In the genomic region with DNA sequence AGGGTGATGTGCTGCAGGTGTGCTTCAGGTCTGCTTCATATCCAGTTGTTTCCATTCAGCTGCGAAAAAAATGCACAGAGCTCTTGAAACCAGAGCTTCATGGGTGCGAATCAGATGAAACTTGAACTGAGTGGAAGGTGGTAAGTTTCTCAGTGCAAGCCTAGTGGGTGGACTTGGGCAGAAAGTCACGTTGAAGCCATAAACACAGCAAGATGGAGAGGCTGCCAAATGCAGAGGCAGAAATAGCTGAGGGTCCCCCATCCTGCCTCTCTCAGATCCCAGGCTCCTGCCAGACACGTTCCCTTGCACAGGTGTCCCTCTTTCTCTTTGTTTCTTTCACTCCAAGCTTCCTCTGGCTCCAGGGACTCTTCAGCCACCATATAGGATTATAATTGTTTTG, we compare ENCODE assay signal across 27 mouse cellular contexts. TPM values are rescaled to one million over a fixed set of nuclear protein-coding genes. Genes with fewer than 3 reads are reported as not detected.
"Had no signal": no experiment of that assay in that cellular context is flagged by ENCODE, and none has a peak within 500 bp of the region (broad histone marks: within the 10 kb centered on the region; RNA-seq: fewer than 3 reads in every experiment).

No protein-coding gene starts in this region.

- H3K9ac ChIP-seq: heart, embryonic 13.5 days; heart, embryonic 15.5 days; hindbrain, embryonic 12.5 days; hindbrain, embryonic 14.5 days; intestine, embryonic 15.5 days; kidney, embryonic 15.5 days; limb, embryonic 15.5 days; liver, embryonic 12.5 days had no signal

- ATAC-seq: forebrain, embryonic 16.5 days; hindbrain, embryonic 16.5 days; inflammation-experienced regulatory T-cells, adult 6 months; intestine, embryonic 15.5 days; intestine, postnatal 0 days; liver, embryonic 12.5 days had no signal

- H3K4me3 ChIP-seq: heart, adult 2 months; heart, embryonic 13.5 days; heart, embryonic 15.5 days; hindbrain, embryonic 10.5 days; hindbrain, embryonic 12.5 days; intestine, embryonic 15.5 days; kidney, embryonic 15.5 days; layer of hippocampus, adult 2 months; left cerebral cortex, adult 2 months; limb, embryonic 15.5 days; liver, embryonic 12.5 days had no signal

- H3K4me2 ChIP-seq: heart, embryonic 11.5 days; heart, embryonic 13.5 days; heart, embryonic 15.5 days; hindbrain, embryonic 12.5 days; hindbrain, embryonic 14.5 days; intestine, embryonic 15.5 days; kidney, embryonic 15.5 days; limb, embryonic 15.5 days; liver, embryonic 12.5 days had no signal

- H3K27me3 ChIP-seq: hindbrain, embryonic 12.5 days; intestine, embryonic 15.5 days; kidney, embryonic 15.5 days; limb, embryonic 15.5 days; liver, embryonic 12.5 days had no signal

- H3K9me3 ChIP-seq: heart, embryonic 13.5 days; heart, embryonic 15.5 days; hindbrain, embryonic 10.5 days; hindbrain, embryonic 12.5 days; intestine, embryonic 15.5 days; kidney, embryonic 15.5 days; limb, embryonic 15.5 days; liver, embryonic 12.5 days had no signal

- H3K27ac ChIP-seq: heart, adult 2 months; heart, embryonic 13.5 days; heart, embryonic 15.5 days; hindbrain, embryonic 10.5 days; hindbrain, embryonic 12.5 days; hindbrain, embryonic 14.5 days; intestine, embryonic 15.5 days; kidney, embryonic 15.5 days; kidney, postnatal 0 days; layer of hippocampus, adult 2 months; left cerebral cortex, adult 2 months; limb, embryonic 15.5 days; liver, embryonic 12.5 days had no signal

- H3K4me1 ChIP-seq: heart, embryonic 13.5 days; heart, embryonic 15.5 days; hindbrain, embryonic 12.5 days; intestine, embryonic 15.5 days; kidney, embryonic 15.5 days; liver, embryonic 12.5 days had no signal

- DNase-seq: gastrocnemius, postnatal 14 days; gastrocnemius, postnatal 36 days; heart, adult 2 months; heart, postnatal 14 days; heart, postnatal 4 days; kidney, adult 2 months; kidney, adult 9 months; kidney, postnatal 14 days; kidney, postnatal 4 days had no signal

- H3K36me3 ChIP-seq: heart, embryonic 13.5 days; heart, embryonic 15.5 days; hindbrain, embryonic 10.5 days; hindbrain, embryonic 12.5 days; intestine, embryonic 15.5 days; kidney, embryonic 15.5 days; liver, embryonic 12.5 days had no signal

RNA-seq across cellular contexts. Expression of gene Tbx15, which starts 41.3 kb away (rescaled TPM):
- total RNA-seq: granulocyte monocyte progenitor cell, adult 5-6 weeks had no signal
- polyA plus RNA-seq: inflammation-experienced regulatory T-cells, adult 6 months; intestine, postnatal 0 days; kidney, postnatal 0 days; liver, embryonic 12.5 days had no signal
